Mouse (Mus musculus): Measurements from ENCODE around the gene Ptprn2. TPM values are rescaled to one million over a fixed set of nuclear protein-coding genes. Genes with fewer than 3 reads are reported as not detected.
A peak's percentile ranks its signal among the peaks of the same experiment; 100 is the strongest.

Ptprn2 gene
- total RNA-seq, 2 experiments from 2014 or later: 296 to 297 TPM

- no peak for DNase-seq (ENCODE audit: low spot score in 2 of 2)
Measured at GRCm38 (mm10) chr12:116587548-116587947, 102.0 kb downstream of the Ptprn2 start.

GRCm38 (mm10) chr12:116590076-116590475 is 104.6 kb downstream of the Ptprn2 start:
- DNase-seq (ENCODE audit: low spot score in 2 of 2): no peak

DNA sequence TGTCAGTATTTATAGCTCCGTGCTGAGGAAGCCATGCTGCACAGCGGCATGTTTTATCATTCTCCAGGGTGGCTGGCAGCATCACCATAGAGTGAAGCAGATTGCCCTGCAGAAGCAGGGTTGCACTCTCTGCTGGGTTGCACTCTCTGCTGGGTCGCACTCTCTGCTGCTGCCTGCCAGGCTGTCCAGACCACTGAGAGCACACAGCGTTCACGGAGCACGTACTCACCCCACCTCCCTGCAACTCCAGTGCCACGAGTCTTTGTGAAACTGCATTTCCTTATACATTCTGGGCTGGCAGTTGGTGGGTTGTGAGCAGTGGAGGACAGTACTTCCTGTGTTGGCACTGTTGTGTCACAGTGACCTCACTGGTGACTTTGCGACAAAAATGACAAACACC is 108.9 kb downstream of the Ptprn2 start:
- DNase-seq (ENCODE audit: low spot score in 2 of 2): no peak

GRCm38 (mm10) chr12:116594866-116595610 is 109.5 kb downstream of the Ptprn2 start:
- DNase-seq (ENCODE audit: low spot score in 2 of 2): no peak

GRCm38 (mm10) chr12:116595727-116596126 is 110.2 kb downstream of the Ptprn2 start:
- DNase-seq (ENCODE audit: low spot score in 2 of 2): no peak

- no peak for DNase-seq (ENCODE audit: low spot score in 2 of 2)
Measured at GRCm38 (mm10) chr12:116596993-116597392, 111.5 kb downstream of the Ptprn2 start.

DNA sequence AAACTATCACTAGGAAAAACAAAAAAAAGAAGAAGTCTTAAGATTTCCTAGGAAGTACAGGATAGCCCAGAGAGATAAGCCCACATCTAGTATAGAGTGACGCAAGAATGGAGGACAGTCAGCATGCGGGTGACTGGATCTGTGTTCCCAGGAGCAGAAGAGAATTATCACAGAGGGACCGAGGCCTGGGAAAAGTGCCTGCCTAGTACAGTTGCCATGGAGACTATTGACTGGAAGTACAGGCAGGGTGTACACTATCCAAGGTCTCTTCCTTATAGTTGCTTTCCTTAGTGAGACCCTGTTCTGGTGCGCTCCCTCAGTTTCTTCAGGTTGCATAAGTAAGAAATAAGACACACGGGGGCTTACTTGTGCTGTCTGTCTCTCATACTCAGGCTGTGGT is 112.2 kb downstream of the Ptprn2 start:
- peak in 1 of 2 experiments; percentile 44 for DNase-seq (ENCODE audit: low spot score in 2 of 2)

GRCm38 (mm10) chr12:116598123-116599005 is 112.8 kb downstream of the Ptprn2 start:
- DNase-seq (ENCODE audit: low spot score in 2 of 2): no peak

GRCm38 (mm10) chr12:116599537-116599936 is 114.0 kb downstream of the Ptprn2 start:
- DNase-seq (ENCODE audit: low spot score in 2 of 2): peak; percentile 60 to 83

- DNase-seq (ENCODE audit: low spot score in 2 of 2): no peak
Measured at GRCm38 (mm10) chr12:116600054-116600453, 114.5 kb downstream of the Ptprn2 start.

- no peak for DNase-seq (ENCODE audit: low spot score in 2 of 2)
Measured at GRCm38 (mm10) chr12:116601395-116601794, 115.9 kb downstream of the Ptprn2 start.

GRCm38 (mm10) chr12:116601921-116602320 is 116.4 kb downstream of the Ptprn2 start:
- DNase-seq (ENCODE audit: low spot score in 2 of 2): no peak

- no peak for DNase-seq (ENCODE audit: low spot score in 2 of 2)
Measured at GRCm38 (mm10) chr12:116608598-116608997, 123.1 kb downstream of the Ptprn2 start.

DNA sequence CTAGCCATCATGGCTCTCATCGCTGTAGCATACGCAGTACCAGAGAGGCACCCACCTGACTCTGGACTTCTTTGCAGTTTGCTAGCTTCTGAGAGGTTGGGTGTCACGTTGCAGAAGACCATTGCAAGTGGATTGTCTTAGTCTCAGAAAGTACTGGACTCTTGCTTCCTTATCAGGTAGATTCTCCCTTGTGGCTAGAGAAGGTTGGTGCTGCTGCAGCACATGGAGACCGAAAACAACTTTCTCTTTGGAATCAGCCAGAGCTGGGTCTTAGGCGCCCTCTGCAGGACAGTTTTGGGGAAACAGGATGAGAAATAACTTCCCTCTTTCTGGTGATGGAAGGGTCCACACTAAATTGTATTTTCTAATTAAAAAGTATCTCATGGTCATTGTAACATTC is 134.3 kb downstream of the Ptprn2 start:
- peak; percentile 68 to 89 for DNase-seq (ENCODE audit: low spot score in 2 of 2)

GRCm38 (mm10) chr12:116620299-116620698 is 134.8 kb downstream of the Ptprn2 start:
- DNase-seq (ENCODE audit: low spot score in 2 of 2): no peak

DNA sequence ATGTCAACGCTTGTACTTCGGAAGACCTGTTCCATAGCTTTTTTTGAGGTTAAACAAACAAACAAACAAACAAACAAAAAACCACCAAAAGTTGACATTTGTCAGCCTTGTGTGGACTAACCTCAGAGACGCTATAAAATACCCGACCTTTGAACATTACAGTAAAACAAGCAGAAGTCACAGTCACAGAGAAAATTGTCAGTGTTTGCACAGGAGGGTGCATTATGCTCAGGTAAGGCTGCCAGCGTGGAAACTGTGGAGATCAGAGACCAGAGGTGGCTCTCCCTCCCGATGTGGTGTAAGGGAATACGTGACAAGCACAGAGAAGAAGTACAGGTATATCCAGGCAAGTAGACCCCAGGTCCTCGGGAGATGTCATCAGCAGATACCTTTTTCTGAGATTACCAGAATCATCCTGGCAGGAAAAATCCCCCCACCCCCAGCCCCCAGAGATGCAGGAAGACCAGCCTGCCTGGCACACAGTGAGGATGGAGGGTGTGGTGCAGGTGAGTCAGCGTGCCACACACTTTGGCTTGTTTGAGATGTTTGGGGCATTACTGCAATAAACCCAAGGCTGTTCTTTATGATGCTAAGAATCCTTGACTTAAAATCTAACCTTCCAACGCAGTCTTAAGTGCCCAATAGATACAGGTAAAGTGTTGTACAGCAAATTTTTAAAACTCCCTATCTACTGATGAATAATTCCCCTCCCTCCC is 136.0 kb downstream of the Ptprn2 start:
- DNase-seq (ENCODE audit: low spot score in 2 of 2): no peak

DNA sequence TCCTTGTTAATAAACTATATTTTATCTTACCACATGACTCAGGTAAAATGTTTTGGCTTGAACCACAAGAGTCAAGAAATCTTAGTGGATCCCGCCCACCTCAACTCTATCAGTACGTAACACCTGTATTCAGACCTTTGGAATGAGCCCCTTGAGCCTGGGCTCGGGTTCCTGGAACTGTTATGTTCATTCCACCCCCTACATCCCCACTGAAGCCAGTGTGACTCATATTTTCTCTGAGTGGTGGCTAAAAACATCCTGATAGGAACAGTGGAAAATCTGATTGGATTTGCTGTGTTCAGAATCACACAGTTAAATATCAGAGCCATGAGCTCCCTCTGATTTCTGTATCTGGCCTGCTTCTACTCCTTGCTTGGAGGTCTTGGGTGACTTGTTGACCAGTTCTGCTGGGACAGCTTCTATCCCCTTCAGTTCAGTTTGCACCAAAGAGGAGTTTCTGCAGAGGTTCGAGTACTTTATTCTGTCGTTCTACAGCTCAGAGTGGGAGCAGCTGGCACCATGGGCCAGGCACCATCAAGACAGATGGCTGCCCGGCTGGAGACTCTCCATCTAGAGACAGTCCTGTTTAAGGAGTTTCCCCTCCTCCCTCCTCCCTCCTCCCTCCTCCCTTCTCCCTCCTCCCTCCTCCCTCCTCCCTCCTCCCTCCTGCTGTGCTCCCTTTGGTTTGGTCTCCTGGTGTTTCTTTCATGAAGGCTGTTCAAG is 137.3 kb downstream of the Ptprn2 start:
- DNase-seq (ENCODE audit: low spot score in 2 of 2): peak; percentile 74 to 87

DNA sequence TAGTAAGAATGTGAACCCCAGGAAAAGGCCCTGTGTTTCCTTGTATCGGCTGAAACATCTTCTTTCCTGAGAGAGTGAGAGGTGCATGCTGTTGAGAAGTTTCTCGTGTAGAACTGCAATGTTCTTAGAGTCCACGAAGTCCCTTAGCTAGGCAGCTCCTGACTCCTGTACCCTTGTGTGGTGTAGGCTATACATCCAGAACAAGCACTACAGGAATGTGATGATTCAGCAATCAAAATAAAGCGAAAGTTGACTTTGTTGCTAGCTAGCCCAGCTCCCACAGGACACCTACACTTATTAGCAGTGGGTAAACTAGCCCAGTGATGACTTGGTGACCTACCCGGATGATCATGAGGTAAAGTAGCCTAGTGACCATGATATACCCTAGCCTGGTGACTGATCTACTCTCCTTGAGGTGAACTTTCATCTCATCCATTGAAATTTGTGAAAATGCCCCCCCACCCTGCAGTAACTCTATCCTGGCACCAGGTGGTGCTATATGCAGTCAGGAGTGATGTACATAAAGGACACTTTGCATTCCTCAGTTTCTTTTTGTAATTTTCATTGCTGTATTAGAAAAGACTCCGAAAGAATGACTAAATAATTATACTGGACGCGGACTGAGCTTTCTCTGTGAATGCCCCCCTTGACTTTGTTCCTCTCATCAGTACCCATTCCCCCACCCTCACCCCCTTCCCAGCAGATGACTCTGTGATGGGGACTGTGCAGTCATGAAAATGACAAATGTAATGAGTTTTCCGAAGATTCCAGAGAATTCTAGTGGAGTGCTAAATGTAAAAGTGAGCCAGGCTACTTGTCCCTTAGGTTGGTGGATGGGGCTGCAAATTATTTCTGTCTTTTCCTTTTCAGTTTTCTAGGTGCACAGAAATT is 140.1 kb downstream of the Ptprn2 start:
- DNase-seq (ENCODE audit: low spot score in 2 of 2): peak in 1 of 2 experiments; percentile 79

- DNase-seq (ENCODE audit: low spot score in 2 of 2): no peak
Measured at GRCm38 (mm10) chr12:116628992-116629391, 143.5 kb downstream of the Ptprn2 start.

GRCm38 (mm10) chr12:116637498-116637897 is 152.0 kb downstream of the Ptprn2 start:
- DNase-seq (ENCODE audit: low spot score in 2 of 2): no peak

All from layer of hippocampus, adult 18-20 months (tissue).